Comparison of ENCODE assay signal across 9 mouse cellular contexts in genomic region chr6:42257303-42257863, GRCm38 (mm10). TPM values are rescaled to one million over a fixed set of nuclear protein-coding genes. Genes with fewer than 3 reads are reported as not detected.
DNase-seq lines count a peak whose midpoint lies in the region; ATAC-seq and TF ChIP-seq lines count a peak whose summit lies in the region.
"Had no signal": no experiment of that assay in that cellular context is flagged by ENCODE, and none has a peak within 500 bp of the region (broad histone marks: within the 10 kb centered on the region; RNA-seq: fewer than 3 reads in every experiment).

No protein-coding gene starts in this region.

- no peaks in the 10 kb centered on the region for H3K36me3 ChIP-seq in heart, postnatal 0 days (replicated peaks; ENCODE audit: control insufficient read depth, insufficient read depth, low read length)
- H3K36me3 ChIP-seq: hindbrain, embryonic 15.5 days had no signal

- ATAC-seq in heart, postnatal 0 days (ENCODE audit: insufficient read depth, low read depth): no peak

- H3K27ac ChIP-seq in embryonic fibroblast, embryonic 13.5 days (ENCODE audit: insufficient read depth, low read length): no peak overlapping the region
- no peak overlapping the region for H3K27ac ChIP-seq in heart, postnatal 0 days (ENCODE audit: low read depth)
- H3K27ac ChIP-seq: hindbrain, embryonic 15.5 days had no signal

- H3K9ac ChIP-seq in heart, postnatal 0 days (replicated peaks; ENCODE audit: low read depth, low read length): no peak overlapping the region
- H3K9ac ChIP-seq: hindbrain, embryonic 15.5 days had no signal

- H3K9me3 ChIP-seq in heart, postnatal 0 days (replicated peaks; ENCODE audit: control insufficient read depth, low read length): no peaks in the 10 kb centered on the region
- H3K9me3 ChIP-seq: hindbrain, embryonic 15.5 days had no signal

- 16% methylated on average over 11 of the region's 11 CpGs for WGBS in heart, postnatal 0 days

- TF ChIP-seq EP300 in heart, postnatal 0 days (IDR thresholded peaks at IDR 0.05; ENCODE audit: low read depth): no peak

- H3K4me3 ChIP-seq in embryonic fibroblast, embryonic 13.5 days (ENCODE audit: insufficient read depth, low read length): no peak overlapping the region
- H3K4me3 ChIP-seq in heart, postnatal 0 days (ENCODE audit: low read depth, low read length): no peak overlapping the region
- H3K4me3 ChIP-seq: hindbrain, embryonic 15.5 days had no signal

- H3K27me3 ChIP-seq in heart, postnatal 0 days (ENCODE audit: control insufficient read depth, insufficient read depth, low read length): no peaks in the 10 kb centered on the region
- H3K27me3 ChIP-seq: hindbrain, embryonic 15.5 days had no signal

- DNase-seq in ES-CJ7 (ENCODE audit: low read depth, low spot score) (peak; percentile 78), MN1 (ENCODE audit: low spot score) (no peak)
- peak; percentile 75 for DNase-seq in adrenal gland, postnatal 14 days
- DNase-seq in heart, postnatal 0 days (ENCODE audit: low spot score): peak; percentile 23
- DNase-seq in kidney, postnatal 25 days: peak; percentile 79 to 81
- peak; percentile 78 for DNase-seq in lung, postnatal 10 days
- DNase-seq in retina, postnatal 7 days (ENCODE audit: low read depth, low spot score): peak; percentile 16

- H3K4me2 ChIP-seq in heart, postnatal 0 days (ENCODE audit: low read depth, low read length): no peak overlapping the region
- H3K4me2 ChIP-seq: hindbrain, embryonic 15.5 days had no signal

- H3K4me1 ChIP-seq in embryonic fibroblast, embryonic 13.5 days (ENCODE audit: control insufficient read depth, insufficient read depth, low read length): no peaks in the 10 kb centered on the region
- no peaks in the 10 kb centered on the region for H3K4me1 ChIP-seq in heart, postnatal 0 days (ENCODE audit: control insufficient read depth, insufficient read depth)
- H3K4me1 ChIP-seq: hindbrain, embryonic 15.5 days had no signal

- TF ChIP-seq POLR2A in embryonic fibroblast, embryonic 13.5 days (IDR thresholded peaks at IDR 0.05; ENCODE audit: low read depth, low read length): no peak

- peak; percentile 80; the same call in 1 of the 2 replicates for TF ChIP-seq CTCF in embryonic fibroblast, embryonic 13.5 days (IDR thresholded peaks at IDR 0.05; ENCODE audit: borderline replicate concordance, insufficient read depth, low read length)
- peak; percentile 59 for TF ChIP-seq CTCF in heart, postnatal 0 days (IDR thresholded peaks at IDR 0.05; ENCODE audit: low read depth)

RNA-seq across cellular contexts. Expression of gene Tmem139, which starts 4.4 kb away (rescaled TPM):
- 0.86 and 1.0 TPM in 2 replicates for total RNA-seq in adrenal gland, postnatal 14 days (2021)
- not detected in 2 replicates for polyA plus RNA-seq in embryonic fibroblast, embryonic 13.5 days (2011; ENCODE audit: insufficient read length, low read depth, missing spikeins)
- total RNA-seq in heart, postnatal 0 days (2014; rRNA removed; ENCODE audit: low replicate concordance): not detected in 2 replicates
- 0.10 and 0.26 TPM in 2 replicates for polyA plus RNA-seq in heart, postnatal 0 days (2015; fragmentation: Nextera tagmentation; extraction: Ambion mirVana)

RNA-seq across cellular contexts. Expression of gene Casp2, which starts 7.4 kb away (rescaled TPM):
- total RNA-seq in adrenal gland, postnatal 14 days (2021): 21.8 and 30.2 TPM in 2 replicates
- polyA plus RNA-seq in embryonic fibroblast, embryonic 13.5 days (2011; ENCODE audit: insufficient read length, low read depth, missing spikeins): 16.5 and 24.9 TPM in 2 replicates
- 25.8 and 39.6 TPM in 2 replicates for total RNA-seq in heart, postnatal 0 days (2014; rRNA removed; ENCODE audit: low replicate concordance)
- polyA plus RNA-seq in heart, postnatal 0 days (2015; fragmentation: Nextera tagmentation; extraction: Ambion mirVana): 14.9 and 15.2 TPM in 2 replicates

RNA-seq across cellular contexts. Expression of gene Gstk1, which starts 11.6 kb away (rescaled TPM):
- total RNA-seq in adrenal gland, postnatal 14 days (2021): 108 and 147 TPM in 2 replicates
- polyA plus RNA-seq in embryonic fibroblast, embryonic 13.5 days (2011; ENCODE audit: insufficient read length, low read depth, missing spikeins): 6.2 and 8.6 TPM in 2 replicates
- 27.8 and 32.4 TPM in 2 replicates for total RNA-seq in heart, postnatal 0 days (2014; rRNA removed; ENCODE audit: low replicate concordance)
- polyA plus RNA-seq in heart, postnatal 0 days (2015; fragmentation: Nextera tagmentation; extraction: Ambion mirVana): 23.6 and 25.4 TPM in 2 replicates

RNA-seq across cellular contexts. Expression of gene Clcn1, which starts 29.1 kb away (rescaled TPM):
- 0.19 TPM in 1 of 2 replicates, not detected in the other for total RNA-seq in adrenal gland, postnatal 14 days (2021)
- polyA plus RNA-seq in embryonic fibroblast, embryonic 13.5 days (2011; ENCODE audit: insufficient read length, low read depth, missing spikeins): 0.38 TPM in 1 of 2 replicates, not detected in the other
- total RNA-seq in heart, postnatal 0 days (2014; rRNA removed; ENCODE audit: low replicate concordance): 0.04 TPM in 1 of 2 replicates, not detected in the other
- 0.44 and 0.64 TPM in 2 replicates for polyA plus RNA-seq in heart, postnatal 0 days (2015; fragmentation: Nextera tagmentation; extraction: Ambion mirVana)

RNA-seq across cellular contexts. Expression of gene Tas2r144, which starts 42.3 kb away (rescaled TPM):
- not detected in 2 replicates for total RNA-seq in adrenal gland, postnatal 14 days (2021)
- polyA plus RNA-seq in embryonic fibroblast, embryonic 13.5 days (2011; ENCODE audit: insufficient read length, low read depth, missing spikeins): not detected in 2 replicates
- total RNA-seq in heart, postnatal 0 days (2014; rRNA removed; ENCODE audit: low replicate concordance): not detected in 2 replicates
- not detected in 2 replicates for polyA plus RNA-seq in heart, postnatal 0 days (2015; fragmentation: Nextera tagmentation; extraction: Ambion mirVana)
- polyA plus RNA-seq: hindbrain, embryonic 15.5 days had no signal
